Mouse (Mus musculus): ENCODE results near the gene Shq1. TPM values are rescaled to one million over a fixed set of nuclear protein-coding genes. Genes with fewer than 3 reads are reported as not detected.

Gene Shq1
- 7.2 TPM for polyA plus RNA-seq (2017; shearing (Covaris generic))

DNA sequence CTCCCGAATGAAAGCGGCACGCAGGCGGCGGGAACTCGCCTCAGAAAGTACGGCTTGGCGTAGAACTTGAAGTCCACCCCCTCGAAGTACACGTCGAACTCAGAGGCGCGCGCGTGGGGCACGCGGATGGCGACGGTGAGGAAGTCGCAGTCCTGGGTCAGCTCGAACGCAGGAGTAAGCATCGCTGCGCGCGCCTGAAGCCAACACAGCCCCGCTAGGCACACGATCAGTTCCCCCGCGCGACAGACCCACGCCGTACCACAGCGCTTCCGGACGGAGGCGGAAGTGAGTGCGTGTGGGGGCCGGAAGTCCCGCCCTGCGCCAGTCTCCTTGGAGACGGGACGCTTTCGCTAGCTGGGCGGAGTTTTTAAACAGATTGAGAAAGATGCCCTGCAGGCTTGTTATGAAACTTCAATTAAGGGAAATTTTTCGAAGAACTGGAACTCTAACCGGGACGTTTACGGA lies at the start of gene Shq1:
Shq1 (minus strand) TSS at position 278 of the 465 bp plus-strand sequence.

DNA sequence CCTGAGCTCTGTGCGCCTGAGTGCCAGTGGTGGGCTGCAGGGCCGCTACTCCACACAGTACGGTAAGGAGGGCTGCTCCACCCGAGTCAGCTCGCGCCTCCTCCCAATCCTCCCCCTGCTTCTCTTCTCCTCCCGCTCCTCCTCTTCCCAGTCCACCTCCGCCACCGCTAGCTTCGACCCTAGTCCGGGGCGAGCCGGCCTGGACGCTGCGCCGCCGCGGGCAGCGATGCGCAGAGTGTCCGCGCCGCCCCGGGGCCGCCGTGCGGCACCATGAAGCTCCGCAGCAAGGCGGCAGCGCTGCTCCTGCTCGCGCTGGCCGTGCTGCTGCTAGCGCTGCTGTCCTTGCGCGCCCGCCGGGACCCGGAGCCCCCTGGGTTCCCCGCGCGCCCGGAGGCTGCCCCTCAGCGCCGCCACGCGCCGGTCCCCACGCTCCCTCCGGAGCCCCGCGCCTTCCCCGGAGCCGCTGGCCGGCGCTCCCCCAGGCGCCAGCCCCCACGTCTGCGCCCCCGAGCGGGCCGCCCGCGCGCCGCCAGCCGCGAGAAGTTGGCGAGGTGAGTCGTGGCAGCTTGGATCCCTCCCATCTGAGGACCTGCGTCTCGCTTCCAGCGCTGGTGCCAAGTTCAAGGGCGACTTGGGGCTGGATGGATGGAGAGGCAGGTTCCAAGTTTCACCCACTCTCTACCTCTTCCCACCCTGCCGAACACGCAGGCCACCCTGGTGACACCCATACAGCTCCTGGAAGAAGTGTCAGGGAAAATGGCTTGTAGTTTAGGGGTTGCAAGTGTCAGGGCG lies 33.8 kb upstream of the Shq1 start, which contains the start of gene Gxylt2:
Gxylt2 (plus strand) TSS at position 161 of the 792 bp plus-strand sequence.

Other genes starting within 250 kb of the Shq1 start
- gene Gxylt2, start 33.6 kb upstream of the Shq1 start, polyA plus RNA-seq (2017; shearing (Covaris generic)) = 0.42 TPM
- 63.4 TPM for gene Ppp4r2, start 162.5 kb upstream of the Shq1 start, polyA plus RNA-seq (2017; shearing (Covaris generic))